Mouse (Mus musculus): Measurements from ENCODE around the gene Ptpn7. TPM values are rescaled to one million over a fixed set of nuclear protein-coding genes. Genes with fewer than 3 reads are reported as not detected.

The Ptpn7 gene
- total RNA-seq (2014; rRNA removed), result 0.10 and 0.54 TPM in 2 replicates
- 0.10 and 0.11 TPM in 2 replicates for polyA plus RNA-seq (2015; fragmentation: Nextera tagmentation; extraction: Ambion mirVana)

DNA sequence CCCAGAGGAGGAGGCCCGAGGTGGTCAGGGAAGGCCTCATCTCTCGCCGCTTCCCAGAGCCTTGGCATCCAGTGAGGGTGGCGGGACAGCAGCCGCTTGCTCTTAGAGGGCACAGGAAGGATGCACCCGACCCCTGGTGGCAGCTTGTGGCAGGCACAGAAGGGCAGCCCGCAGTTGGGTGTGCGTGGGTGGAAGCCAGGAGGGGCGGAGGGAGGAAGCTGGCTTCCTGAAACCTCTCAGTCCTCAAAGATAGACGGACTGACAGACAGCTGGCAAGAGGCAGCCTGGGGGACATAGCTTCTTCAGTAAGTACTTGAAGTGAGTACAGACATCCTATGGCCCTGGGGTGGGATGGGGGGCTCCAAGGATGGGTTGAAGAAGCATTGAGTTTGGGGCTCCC is at the start of gene Ptpn7:
Gene Ptpn7, plus strand, starts transcription at position 228 of the 400 bp plus-strand sequence.
- 26% methylated on average over 10 of the region's 10 CpGs for WGBS
- peak; percentile 68 for DNase-seq (ENCODE audit: low spot score)
- peak; percentile 80 for TF ChIP-seq CTCF (IDR thresholded peaks at IDR 0.05; ENCODE audit: low read depth)

DNA sequence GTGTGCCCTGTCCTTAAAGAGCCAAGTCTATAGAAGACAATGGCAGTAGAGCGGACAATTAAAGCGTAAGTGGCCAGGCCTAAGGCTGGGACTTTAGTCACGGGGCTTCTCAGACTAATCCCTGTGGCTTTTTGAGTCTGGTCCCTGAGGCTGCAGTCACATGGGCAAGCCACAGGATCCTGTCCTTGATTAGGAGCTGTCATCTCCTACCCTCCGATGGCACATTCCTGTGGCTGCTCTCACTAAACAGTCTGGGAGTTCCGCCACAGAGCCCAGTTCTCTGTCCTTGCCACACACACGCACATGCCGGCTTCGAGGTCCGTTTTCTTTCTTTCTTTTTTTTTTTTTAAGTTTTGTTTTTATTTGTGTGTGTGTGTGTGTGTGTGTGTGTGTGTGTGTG is 49.0 kb upstream of the Ptpn7 start:
- ATAC-seq, result 0 out of 2 replicates have a peak, but pooled peaks have one; percentile 35

More for the DNA sequence above, at the start of gene Ptpn7:
- no peak within 1 kb of the TSS for H3K9ac ChIP-seq (replicated peaks; ENCODE audit: low read length)
- no peaks in the 10 kb centered on the region for H3K27me3 ChIP-seq (ENCODE audit: insufficient read depth, low read length)
- H3K4me2 ChIP-seq (ENCODE audit: low read depth, low read length), result no peak within 1 kb of the TSS
- no peaks in the 10 kb centered on the region for H3K36me3 ChIP-seq (ENCODE audit: insufficient read depth, low read length)
- peak; percentile 55 for ATAC-seq
- H3K4me3 ChIP-seq (ENCODE audit: low read length), result no peak within 1 kb of the TSS
- H3K4me1 ChIP-seq (ENCODE audit: insufficient read depth, low read length), result no peaks in the 10 kb centered on the region
- no peak within 1 kb of the TSS for H3K27ac ChIP-seq
- H3K9me3 ChIP-seq (ENCODE audit: low read length), result no peaks in the 10 kb centered on the region

DNA sequence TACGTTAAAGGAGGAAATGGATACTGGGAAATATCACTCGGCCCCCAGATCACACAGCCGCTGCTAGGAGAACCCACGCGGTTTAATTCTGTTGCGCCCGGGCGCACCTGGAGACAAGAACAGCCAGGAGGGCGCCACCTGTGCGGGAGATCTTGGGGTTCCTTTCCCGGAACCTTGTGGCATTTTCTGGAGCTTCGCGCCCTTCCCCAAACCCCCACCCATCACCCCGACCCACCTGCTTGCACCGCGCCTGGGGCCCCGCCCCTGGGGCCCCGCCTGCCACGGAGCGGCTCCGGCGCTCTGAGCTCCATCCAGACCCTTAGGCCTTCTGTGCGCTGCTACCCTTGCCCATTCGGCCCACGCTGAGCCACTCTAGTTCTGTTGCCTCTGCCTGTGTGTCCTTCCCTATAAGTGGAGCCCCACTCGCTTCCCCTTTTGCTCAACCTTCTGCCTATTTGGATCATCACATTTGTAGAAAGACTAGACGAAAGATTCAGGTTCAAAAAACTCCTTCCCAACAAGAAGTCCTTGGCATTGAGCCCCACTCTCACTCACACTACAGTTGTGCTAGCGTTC is 47.1 kb upstream of the Ptpn7 start:
- H3K9me3 ChIP-seq (ENCODE audit: low read length), result no peaks in the 10 kb centered on the region
- ATAC-seq (no peak), DNase-seq (ENCODE audit: low spot score) (no peak)
- H3K4me3 ChIP-seq (ENCODE audit: low read length), result no peak overlapping the region
- no peak overlapping the region; the same call in 1 of the 2 replicates for H3K9ac ChIP-seq (replicated peaks; ENCODE audit: low read length)
- no peak for TF ChIP-seq CTCF (IDR thresholded peaks at IDR 0.05; ENCODE audit: low read depth)
- H3K27ac ChIP-seq, result no peak overlapping the region
- peak overlapping the region; percentile 14; the same call in 1 of the 2 replicates for H3K4me2 ChIP-seq (ENCODE audit: low read depth, low read length)
- 17% methylated on average over 27 of the region's 28 CpGs for WGBS
- no peaks in the 10 kb centered on the region for H3K27me3 ChIP-seq (ENCODE audit: insufficient read depth, low read length)
- no peaks in the 10 kb centered on the region for H3K36me3 ChIP-seq (ENCODE audit: insufficient read depth, low read length)
- no peaks in the 10 kb centered on the region for H3K4me1 ChIP-seq (ENCODE audit: insufficient read depth, low read length)

More for the DNA sequence above, 49.0 kb upstream of the Ptpn7 start:
- no peak for DNase-seq (ENCODE audit: low spot score)
- no peak overlapping the region for H3K4me3 ChIP-seq (ENCODE audit: low read length)
- no peak overlapping the region for H3K4me2 ChIP-seq (ENCODE audit: low read depth, low read length)
- no peaks in the 10 kb centered on the region for H3K27me3 ChIP-seq (ENCODE audit: insufficient read depth, low read length)
- no peak for TF ChIP-seq CTCF (IDR thresholded peaks at IDR 0.05; ENCODE audit: low read depth)
- WGBS, result 52% methylated on average over 9 of the region's 9 CpGs
- no peaks in the 10 kb centered on the region for H3K9me3 ChIP-seq (ENCODE audit: low read length)
- H3K4me1 ChIP-seq (ENCODE audit: insufficient read depth, low read length), result no peaks in the 10 kb centered on the region
- H3K36me3 ChIP-seq (ENCODE audit: insufficient read depth, low read length), result no peaks in the 10 kb centered on the region
- H3K27ac ChIP-seq, result no peak overlapping the region
- no peak overlapping the region for H3K9ac ChIP-seq (replicated peaks; ENCODE audit: low read length)

DNA sequence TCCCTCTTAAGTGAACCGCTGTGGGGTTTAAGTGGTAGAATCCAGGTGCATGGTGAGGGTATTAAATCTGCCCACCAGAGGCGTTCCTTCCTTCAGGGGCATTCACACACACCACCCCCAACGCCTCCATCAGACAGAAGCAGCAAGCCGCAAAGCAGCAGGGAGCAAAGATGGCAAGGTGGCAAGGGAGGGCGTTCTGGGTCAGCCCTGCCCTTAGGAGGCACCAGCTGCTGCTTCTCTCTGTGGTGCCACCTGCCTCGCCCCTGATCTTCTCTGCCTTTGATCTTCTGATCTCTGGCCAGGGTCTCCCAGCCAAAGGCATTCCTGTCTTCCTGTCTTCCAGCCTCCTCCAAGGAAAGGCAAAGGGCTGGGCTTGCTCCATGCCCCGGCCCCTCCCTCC is 46.5 kb upstream of the Ptpn7 start:
- Histone ChIP-seq H3K4me3 (ENCODE audit: low read length) (no peak overlapping the region), H3K9me3 (ENCODE audit: low read length) (no peaks in the 10 kb centered on the region), H3K27ac (no peak overlapping the region), H3K4me1 (ENCODE audit: insufficient read depth, low read length) (no peaks in the 10 kb centered on the region), H3K36me3 (ENCODE audit: insufficient read depth, low read length) (no peaks in the 10 kb centered on the region), H3K27me3 (ENCODE audit: insufficient read depth, low read length) (no peaks in the 10 kb centered on the region), H3K4me2 (ENCODE audit: low read depth, low read length) (no peak overlapping the region), H3K9ac (replicated peaks; ENCODE audit: low read length) (no peak overlapping the region)
- WGBS, result 44% methylated on average over 7 of the region's 7 CpGs
- TF ChIP-seq CTCF (IDR thresholded peaks at IDR 0.05; ENCODE audit: low read depth), result no peak
- ATAC-seq, result no peak
- DNase-seq (ENCODE audit: low spot score), result no peak

DNA sequence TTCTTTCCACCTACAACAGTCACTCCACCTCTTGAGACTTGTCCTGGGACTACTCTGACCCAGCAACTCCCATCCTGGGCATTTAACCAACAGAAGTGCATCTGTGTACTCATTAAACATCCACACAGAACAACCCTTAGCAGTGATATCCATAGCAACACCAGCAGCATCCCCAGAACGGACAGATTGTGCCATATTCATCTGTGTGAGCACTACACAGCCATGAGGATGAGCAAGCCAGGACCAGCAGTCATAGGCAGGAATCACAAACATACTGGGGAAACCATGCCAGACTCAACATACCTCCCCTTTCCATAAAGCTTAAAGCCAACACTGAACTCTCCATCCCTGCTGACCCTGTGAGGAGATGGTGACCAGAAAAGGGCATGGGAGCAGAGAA is 45.1 kb upstream of the Ptpn7 start:
- no peaks in the 10 kb centered on the region for H3K36me3 ChIP-seq (ENCODE audit: insufficient read depth, low read length)
- H3K27me3 ChIP-seq (ENCODE audit: insufficient read depth, low read length), result no peaks in the 10 kb centered on the region
- no peak overlapping the region for H3K4me3 ChIP-seq (ENCODE audit: low read length)
- H3K4me2 ChIP-seq (ENCODE audit: low read depth, low read length), result no peak overlapping the region
- H3K9ac ChIP-seq (replicated peaks; ENCODE audit: low read length), result no peak overlapping the region
- 59% methylated on average over 1 of the region's 1 CpGs for WGBS
- no peak for TF ChIP-seq CTCF (IDR thresholded peaks at IDR 0.05; ENCODE audit: low read depth)
- no peaks in the 10 kb centered on the region for H3K9me3 ChIP-seq (ENCODE audit: low read length)
- no peak for ATAC-seq
- no peak overlapping the region for H3K27ac ChIP-seq
- H3K4me1 ChIP-seq (ENCODE audit: insufficient read depth, low read length), result no peaks in the 10 kb centered on the region
- no peak for DNase-seq (ENCODE audit: low spot score)

DNA sequence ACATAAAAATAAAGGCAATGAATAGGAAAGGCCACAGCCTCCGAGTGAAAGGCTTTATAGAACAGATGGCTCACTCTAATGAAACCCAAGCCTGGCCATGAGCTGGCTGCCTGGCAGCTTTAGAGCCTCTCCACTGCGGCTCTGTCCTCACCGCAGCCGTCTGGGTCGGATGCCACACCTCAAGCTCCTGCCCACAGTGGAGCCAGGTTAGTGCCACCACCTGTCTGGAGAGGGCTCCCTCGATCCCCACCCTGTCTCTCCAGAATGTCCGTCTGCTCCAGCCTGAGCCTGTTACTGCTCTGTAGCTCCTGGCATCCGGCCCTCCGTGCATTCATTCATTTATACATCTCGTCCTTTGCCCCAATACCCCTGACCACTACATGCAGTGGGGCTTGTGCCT is 42.9 kb upstream of the Ptpn7 start:
- Histone ChIP-seq H3K4me3 (ENCODE audit: low read length) (no peak overlapping the region), H3K27ac (no peak overlapping the region; the same call in 1 of the 2 replicates), H3K4me2 (ENCODE audit: low read depth, low read length) (no peak overlapping the region), H3K4me1 (ENCODE audit: insufficient read depth, low read length) (no peaks in the 10 kb centered on the region), H3K27me3 (ENCODE audit: insufficient read depth, low read length) (no peaks in the 10 kb centered on the region), H3K9ac (replicated peaks; ENCODE audit: low read length) (no peak overlapping the region), H3K36me3 (ENCODE audit: insufficient read depth, low read length) (no peaks in the 10 kb centered on the region), H3K9me3 (ENCODE audit: low read length) (no peaks in the 10 kb centered on the region)
- ATAC-seq, result 0 out of 2 replicates have a peak, but pooled peaks have one; percentile 27
- DNase-seq (ENCODE audit: low spot score), result no peak
- 64% methylated on average over 10 of the region's 10 CpGs for WGBS
- TF ChIP-seq CTCF (IDR thresholded peaks at IDR 0.05; ENCODE audit: low read depth), result no peak

DNA sequence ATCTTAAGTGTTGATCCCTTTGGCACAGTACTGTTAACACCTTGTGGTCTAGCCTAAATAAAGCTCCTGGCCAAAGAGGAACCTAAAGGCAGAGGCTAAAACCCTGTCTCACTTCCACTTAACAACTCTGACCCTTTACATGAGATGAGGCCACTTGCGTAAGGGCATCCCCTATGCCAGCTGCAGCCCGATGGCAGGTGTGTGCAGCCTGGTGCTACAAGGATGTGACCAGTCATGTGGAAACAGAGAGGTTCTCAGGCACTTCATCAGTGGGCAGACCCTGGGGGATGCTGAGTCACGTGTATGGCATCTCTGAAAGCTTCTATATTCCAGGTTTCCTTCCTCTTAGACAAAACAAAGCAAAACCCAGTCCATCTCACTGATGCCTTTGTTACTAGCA is 41.6 kb upstream of the Ptpn7 start:
- WGBS, result 72% methylated on average over 3 of the region's 3 CpGs
- Histone ChIP-seq H3K9me3 (ENCODE audit: low read length) (no peaks in the 10 kb centered on the region), H3K4me3 (ENCODE audit: low read length) (no peak overlapping the region), H3K27me3 (ENCODE audit: insufficient read depth, low read length) (no peaks in the 10 kb centered on the region), H3K4me2 (ENCODE audit: low read depth, low read length) (no peak overlapping the region), H3K4me1 (ENCODE audit: insufficient read depth, low read length) (no peaks in the 10 kb centered on the region), H3K36me3 (ENCODE audit: insufficient read depth, low read length) (no peaks in the 10 kb centered on the region), H3K27ac (no peak overlapping the region), H3K9ac (replicated peaks; ENCODE audit: low read length) (no peak overlapping the region)
- no peak for TF ChIP-seq CTCF (IDR thresholded peaks at IDR 0.05; ENCODE audit: low read depth)
- DNase-seq (ENCODE audit: low spot score) (no peak), ATAC-seq (no peak)
